Mouse (Mus musculus): ENCODE measurements at regions not wholly inside any gene's neighbourhood (a gene's known extent, or its start where the extent isn't known, plus 50 kb on each side); places are given as distances from the start of the nearest gene placed in this dataset.

DNA sequence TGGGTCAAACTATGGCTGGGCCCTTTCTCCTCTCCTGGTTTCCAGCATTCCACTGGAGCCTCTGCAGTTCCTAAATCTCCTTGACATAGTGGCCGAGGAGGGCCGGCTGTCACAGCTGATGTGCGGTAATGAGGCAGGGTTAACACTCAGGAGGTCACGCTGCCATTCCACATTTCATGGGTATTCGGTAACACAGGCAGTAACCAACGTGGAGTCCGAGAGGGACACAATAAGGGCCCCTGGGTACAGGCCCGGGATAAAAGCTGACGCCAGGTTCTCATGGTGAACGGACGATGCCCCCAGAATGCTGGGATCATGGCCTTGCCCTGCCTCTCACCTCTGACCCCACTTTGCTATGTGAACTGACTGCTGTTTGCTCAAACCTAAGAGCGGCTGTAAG, 289.0 kb upstream of the Tbx3 start:
- WGBS, result 32% methylated on average over 12 of the region's 12 CpGs
- H3K9me3 ChIP-seq (replicated peaks), result 0 out of 2 replicates have a peak, but pooled peaks cover 6% of the 10 kb centered on the region

GRCm38 (mm10) chr5:119385506-119385905, 285.0 kb upstream of the Tbx3 start:
- no peak overlapping the region for H3K9ac ChIP-seq
- H3K4me2 ChIP-seq (replicated peaks), result no peak overlapping the region
- 90% methylated on average over 10 of the region's 10 CpGs for WGBS
- no peak overlapping the region for H3K27ac ChIP-seq
- H3K4me3 ChIP-seq, result no peak overlapping the region
- no peak for ATAC-seq (ENCODE audit: low FRiP score)
- H3K27me3 ChIP-seq, result peaks cover 10% of the 10 kb centered on the region
- 0 out of 2 replicates have a peak, but pooled peaks cover 6% of the 10 kb centered on the region for H3K9me3 ChIP-seq (replicated peaks)
- H3K36me3 ChIP-seq, result no peaks in the 10 kb centered on the region
- H3K4me1 ChIP-seq, result no peaks in the 10 kb centered on the region

More for the DNA sequence above, 289.0 kb upstream of the Tbx3 start:
- Histone ChIP-seq H3K27me3 (peaks cover 41% of the 10 kb centered on the region), H3K27ac (no peak overlapping the region), H3K4me1 (no peaks in the 10 kb centered on the region), H3K4me2 (replicated peaks) (no peak overlapping the region), H3K9ac (no peak overlapping the region), H3K4me3 (no peak overlapping the region), H3K36me3 (no peaks in the 10 kb centered on the region)
- no peak for ATAC-seq (ENCODE audit: low FRiP score)

- H3K9me3 ChIP-seq (replicated peaks), result 0 out of 2 replicates have a peak, but pooled peaks cover 4% of the 10 kb centered on the region
- H3K27me3 ChIP-seq, result peaks cover 7% of the 10 kb centered on the region
- H3K4me1 ChIP-seq, result no peaks in the 10 kb centered on the region
- H3K4me2 ChIP-seq (replicated peaks), result no peak overlapping the region
- no peaks in the 10 kb centered on the region for H3K36me3 ChIP-seq
- H3K9ac ChIP-seq, result no peak overlapping the region
- WGBS, result 72% methylated on average over 8 of the region's 8 CpGs
- H3K27ac ChIP-seq, result no peak overlapping the region
- no peak for ATAC-seq (ENCODE audit: low FRiP score)
- no peak overlapping the region for H3K4me3 ChIP-seq
Observed at GRCm38 (mm10) chr5:119386821-119387220, 283.6 kb upstream of the Tbx3 start.

DNA sequence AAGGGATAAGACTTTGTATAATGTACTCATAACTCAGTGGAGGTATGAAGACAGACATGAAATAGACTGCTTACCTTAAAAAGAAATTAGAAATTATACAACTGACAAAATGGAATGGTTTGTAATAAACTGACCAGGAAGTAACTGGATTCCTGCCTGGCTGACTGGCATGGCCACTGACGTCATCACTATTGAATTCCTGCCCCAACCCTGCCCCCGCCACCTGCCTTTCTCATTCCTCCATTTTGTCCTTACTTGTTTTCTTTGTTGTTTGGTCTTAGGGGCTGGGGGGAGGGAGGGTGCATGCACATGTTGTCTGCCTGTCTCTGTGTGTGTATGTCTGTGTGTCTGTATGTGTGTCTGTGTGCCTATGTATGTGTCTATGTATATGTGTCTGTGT, 283.2 kb upstream of the Tbx3 start:
- no peak overlapping the region for H3K27ac ChIP-seq
- H3K36me3 ChIP-seq, result no peaks in the 10 kb centered on the region
- no peaks in the 10 kb centered on the region for H3K4me1 ChIP-seq
- H3K27me3 ChIP-seq, result peaks cover 7% of the 10 kb centered on the region
- no peak overlapping the region for H3K9ac ChIP-seq
- no peak for ATAC-seq (ENCODE audit: low FRiP score)
- no peak overlapping the region for H3K4me3 ChIP-seq
- 61% methylated on average over 2 of the region's 2 CpGs for WGBS
- H3K9me3 ChIP-seq (replicated peaks), result no peaks in the 10 kb centered on the region
- no peak overlapping the region for H3K4me2 ChIP-seq (replicated peaks)

GRCm38 (mm10) chr5:119388841-119389240, 281.6 kb upstream of the Tbx3 start:
- Histone ChIP-seq H3K9ac (no peak overlapping the region), H3K9me3 (replicated peaks) (no peaks in the 10 kb centered on the region), H3K4me1 (no peaks in the 10 kb centered on the region; the same call in 1 of the 2 replicates), H3K36me3 (no peaks in the 10 kb centered on the region), H3K4me3 (no peak overlapping the region), H3K4me2 (replicated peaks) (no peak overlapping the region), H3K27me3 (peaks cover 7% of the 10 kb centered on the region), H3K27ac (no peak overlapping the region)
- WGBS, result 64% methylated on average over 5 of the region's 5 CpGs
- no peak for ATAC-seq (ENCODE audit: low FRiP score)

GRCm38 (mm10) chr5:119389384-119389783, 281.1 kb upstream of the Tbx3 start:
- Histone ChIP-seq H3K4me3 (no peak overlapping the region), H3K36me3 (no peaks in the 10 kb centered on the region), H3K27ac (no peak overlapping the region), H3K4me2 (replicated peaks) (no peak overlapping the region), H3K27me3 (peaks cover 7% of the 10 kb centered on the region), H3K4me1 (no peaks in the 10 kb centered on the region; the same call in 1 of the 2 replicates), H3K9ac (no peak overlapping the region), H3K9me3 (replicated peaks) (no peaks in the 10 kb centered on the region)
- WGBS, result 80% methylated on average over 9 of the region's 9 CpGs
- ATAC-seq (ENCODE audit: low FRiP score), result no peak

- Histone ChIP-seq H3K9me3 (replicated peaks) (no peaks in the 10 kb centered on the region), H3K27me3 (peaks cover 7% of the 10 kb centered on the region), H3K4me1 (no peaks in the 10 kb centered on the region; the same call in 1 of the 2 replicates), H3K9ac (no peak overlapping the region), H3K4me3 (no peak overlapping the region), H3K36me3 (no peaks in the 10 kb centered on the region), H3K27ac (no peak overlapping the region), H3K4me2 (replicated peaks) (no peak overlapping the region)
- ATAC-seq (ENCODE audit: low FRiP score), result no peak
- WGBS, result 90% methylated on average over 7 of the region's 7 CpGs
Observed at GRCm38 (mm10) chr5:119389857-119390256, 280.6 kb upstream of the Tbx3 start.

GRCm38 (mm10) chr5:119398475-119398874, 272.0 kb upstream of the Tbx3 start:
- no peak for ATAC-seq (ENCODE audit: low FRiP score)
- no peak overlapping the region for H3K4me3 ChIP-seq

GRCm38 (mm10) chr5:119400223-119400935, 270.1 kb upstream of the Tbx3 start:
- no peak overlapping the region for H3K4me2 ChIP-seq (replicated peaks)
- no peak overlapping the region for H3K4me3 ChIP-seq
- peaks cover 6% of the 10 kb centered on the region for H3K9me3 ChIP-seq (replicated peaks)
- H3K36me3 ChIP-seq, result no peaks in the 10 kb centered on the region
- 33% methylated on average over 6 of the region's 6 CpGs for WGBS
- no peak overlapping the region for H3K27ac ChIP-seq
- no peak for ATAC-seq (ENCODE audit: low FRiP score)
- H3K9ac ChIP-seq, result no peak overlapping the region
- H3K4me1 ChIP-seq, result peaks cover 13% of the 10 kb centered on the region
- no peaks in the 10 kb centered on the region for H3K27me3 ChIP-seq

More at GRCm38 (mm10) chr5:119398475-119398874, 272.0 kb upstream of the Tbx3 start:
- H3K36me3 ChIP-seq, result no peaks in the 10 kb centered on the region
- H3K4me2 ChIP-seq (replicated peaks), result no peak overlapping the region
- peaks cover 13% of the 10 kb centered on the region for H3K4me1 ChIP-seq
- H3K9ac ChIP-seq, result no peak overlapping the region
- no peak overlapping the region for H3K27ac ChIP-seq
- WGBS, result 89% methylated on average over 5 of the region's 5 CpGs
- no peaks in the 10 kb centered on the region for H3K27me3 ChIP-seq
- H3K9me3 ChIP-seq (replicated peaks), result peaks cover 6% of the 10 kb centered on the region

- 85% methylated on average over 8 of the region's 8 CpGs for WGBS
- Histone ChIP-seq H3K4me1 (peaks cover 13% of the 10 kb centered on the region), H3K27me3 (no peaks in the 10 kb centered on the region), H3K9ac (no peak overlapping the region), H3K4me2 (replicated peaks) (no peak overlapping the region), H3K27ac (no peak overlapping the region), H3K36me3 (no peaks in the 10 kb centered on the region), H3K4me3 (no peak overlapping the region), H3K9me3 (replicated peaks) (peaks cover 6% of the 10 kb centered on the region)
- no peak for ATAC-seq (ENCODE audit: low FRiP score)
Observed at GRCm38 (mm10) chr5:119401915-119402314, 268.6 kb upstream of the Tbx3 start.

DNA sequence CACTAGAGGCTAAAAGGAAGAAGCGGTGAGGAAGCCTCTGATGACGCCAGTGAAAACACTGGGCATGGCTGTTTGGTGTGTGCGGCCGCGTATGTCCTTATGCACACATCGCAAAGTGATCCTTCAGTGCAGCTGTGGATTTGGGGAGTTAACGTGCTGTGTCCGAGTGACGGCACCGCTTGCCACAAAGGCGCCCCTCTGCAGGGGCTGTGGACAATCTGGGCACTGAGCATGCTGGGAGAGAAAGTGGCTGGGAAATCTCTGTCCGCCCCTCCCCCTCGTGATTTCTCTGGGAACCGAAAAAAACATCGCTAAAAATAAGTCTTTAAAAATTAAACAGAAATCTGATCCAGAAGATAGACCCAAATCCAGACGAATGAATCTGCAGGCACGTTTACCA, 267.8 kb upstream of the Tbx3 start:
- Histone ChIP-seq H3K27me3 (no peaks in the 10 kb centered on the region), H3K4me3 (no peak overlapping the region), H3K27ac (no peak overlapping the region), H3K9ac (no peak overlapping the region), H3K4me1 (peaks cover 13% of the 10 kb centered on the region), H3K4me2 (replicated peaks) (no peak overlapping the region), H3K36me3 (no peaks in the 10 kb centered on the region), H3K9me3 (replicated peaks) (peaks cover 6% of the 10 kb centered on the region)
- ATAC-seq (ENCODE audit: low FRiP score), result no peak
- 75% methylated on average over 17 of the region's 17 CpGs for WGBS

DNA sequence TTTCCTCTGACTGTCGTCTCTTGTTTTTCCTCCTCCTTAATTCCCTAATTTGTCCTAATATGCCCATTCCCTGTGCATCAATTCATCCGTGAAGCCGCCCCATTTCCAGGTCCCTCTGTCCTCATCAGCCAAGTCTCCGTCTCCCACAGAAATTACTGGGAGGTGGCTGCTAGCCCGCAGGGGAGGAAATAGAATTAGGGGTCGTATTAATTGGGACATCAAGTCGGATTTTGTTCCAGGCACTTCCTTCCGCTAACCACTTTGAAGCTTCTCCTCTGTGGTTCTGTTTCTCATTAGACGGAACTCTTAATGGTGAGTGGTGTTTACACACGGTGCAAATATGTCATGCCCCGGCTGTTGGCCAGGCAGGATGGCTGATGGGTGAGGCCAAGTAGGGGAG, 259.5 kb upstream of the Tbx3 start:
- Histone ChIP-seq H3K9ac (no peak overlapping the region), H3K27me3 (no peaks in the 10 kb centered on the region), H3K27ac (no peak overlapping the region), H3K9me3 (replicated peaks) (peaks cover 5% of the 10 kb centered on the region; the same call in 1 of the 2 replicates), H3K4me1 (no peaks in the 10 kb centered on the region), H3K4me3 (no peak overlapping the region), H3K4me2 (replicated peaks) (no peak overlapping the region), H3K36me3 (no peaks in the 10 kb centered on the region)
- 70% methylated on average over 11 of the region's 11 CpGs for WGBS
- no peak for ATAC-seq (ENCODE audit: low FRiP score)

GRCm38 (mm10) chr5:119415835-119416234, 254.6 kb upstream of the Tbx3 start:
- Histone ChIP-seq H3K27me3 (no peaks in the 10 kb centered on the region), H3K4me1 (no peaks in the 10 kb centered on the region), H3K4me3 (no peak overlapping the region), H3K9ac (no peak overlapping the region), H3K9me3 (replicated peaks) (peaks cover 5% of the 10 kb centered on the region; the same call in 1 of the 2 replicates), H3K27ac (no peak overlapping the region), H3K4me2 (replicated peaks) (no peak overlapping the region), H3K36me3 (no peaks in the 10 kb centered on the region)
- WGBS, result 72% methylated on average over 11 of the region's 11 CpGs
- ATAC-seq (ENCODE audit: low FRiP score), result no peak
